ENCODE assay signal across 11 mouse cellular contexts in the genomic region with DNA sequence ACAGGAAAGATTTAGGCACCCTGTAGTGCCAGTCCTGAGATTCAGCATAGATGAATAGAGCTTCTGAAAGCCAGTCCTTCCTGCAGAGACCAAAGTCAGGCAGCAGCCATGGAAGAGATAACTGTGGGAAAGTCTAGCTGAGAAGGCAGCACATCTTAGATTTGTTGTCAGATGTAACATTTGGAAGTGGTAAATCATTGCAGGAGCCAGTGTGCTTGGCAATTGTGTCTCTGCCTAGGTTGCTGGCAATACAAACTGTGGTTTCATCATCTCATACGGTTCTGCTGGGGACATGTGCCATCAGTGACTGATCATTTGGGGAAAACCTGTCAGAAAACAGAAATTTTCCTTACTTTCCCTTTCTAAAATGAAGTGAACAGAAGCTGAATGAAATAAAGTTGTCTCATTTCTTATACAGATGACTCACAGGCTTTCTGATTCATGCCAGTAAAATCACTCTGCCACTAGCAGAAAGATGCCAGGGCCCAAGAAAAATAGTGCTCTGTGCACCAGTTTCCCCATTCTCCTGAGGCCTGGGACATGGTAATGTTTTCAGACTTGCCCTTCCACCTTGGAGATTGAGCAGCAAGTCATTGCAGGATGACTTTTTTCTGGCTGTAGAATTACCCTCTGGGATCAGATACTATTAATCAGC.
A peak's percentile ranks its signal among the peaks of the same experiment; 100 is the strongest.
DNase-seq lines count a peak whose midpoint lies in the region; ATAC-seq lines count a peak whose summit lies in the region.
"Had no signal": no experiment of that assay in that cellular context is flagged by ENCODE, and none has a peak within 500 bp of the region (broad histone marks: within the 10 kb centered on the region; RNA-seq: fewer than 3 reads in every experiment).

No protein-coding gene starts in this region.

- DNase-seq in frontal cortex, adult 2 months (ENCODE audit: extremely low spot score in 1 of 2, low spot score in 1 of 2): peak; percentile 5 to 46
- DNase-seq in frontal cortex, postnatal 14 days (ENCODE audit: low spot score in 2 of 2): no peak
- DNase-seq in 3T3-L1 (ENCODE audit: low read depth, low spot score): peak; percentile 9
- peak; percentile 10 for DNase-seq in left cerebral cortex, adult 18-20 months (ENCODE audit: low spot score in 2 of 2)
- DNase-seq in lung, adult 18-20 months: no peak
- DNase-seq in gastrocnemius, postnatal 14 days: no peak
- DNase-seq: heart, postnatal 36 days; kidney, adult 11 months; thymus, postnatal 4 days had no signal

- no peak overlapping the region for H3K4me3 ChIP-seq in forebrain, embryonic 16.5 days (replicated peaks; ENCODE audit: low read length)

- H3K36me3 ChIP-seq in forebrain, embryonic 16.5 days (ENCODE audit: control insufficient read depth, insufficient read depth): no peaks in the 10 kb centered on the region

- ATAC-seq in forebrain, embryonic 16.5 days: peak; percentile 88
- ATAC-seq in erythroid progenitor cell, adult 5-6 weeks (replicated peaks; ENCODE audit: low FRiP score, poor library complexity, severe bottlenecking): no peak

- H3K9me3 ChIP-seq in forebrain, embryonic 16.5 days (ENCODE audit: control insufficient read depth, low read length): no peaks in the 10 kb centered on the region

- 25% methylated on average over 1 of the region's 1 CpGs for WGBS in forebrain, embryonic 16.5 days

- intact Hi-C loops in gastrocnemius, postnatal 14 days (cut with DNase I; ENCODE audit: low total_unique reads): no loop called here

- no peak overlapping the region for H3K27ac ChIP-seq in forebrain, embryonic 16.5 days (ENCODE audit: low read length)

- H3K4me2 ChIP-seq in forebrain, embryonic 16.5 days (ENCODE audit: low read length): no peak overlapping the region

- H3K4me1 ChIP-seq in forebrain, embryonic 16.5 days (replicated peaks; ENCODE audit: control insufficient read depth, insufficient read depth, low read length): no peaks in the 10 kb centered on the region

- no peaks in the 10 kb centered on the region for H3K27me3 ChIP-seq in forebrain, embryonic 16.5 days (replicated peaks; ENCODE audit: control insufficient read depth, insufficient read depth, low read length)

- no peak overlapping the region for H3K9ac ChIP-seq in forebrain, embryonic 16.5 days (replicated peaks; ENCODE audit: low read depth, low read length)

Comparison
In these comparisons a context has a peak if more than half of its experiments do, and no peak if none do; other contexts are left out.
1. DNase-seq: peak in frontal cortex, adult 2 months (2 of 2), 3T3-L1 (single experiment) and left cerebral cortex, adult 18-20 months (2 of 2); none in frontal cortex, postnatal 14 days (0 of 2), lung, adult 18-20 months (0 of 2) and gastrocnemius, postnatal 14 days (single experiment).